Mouse (Mus musculus) MEL (cell line): ENCODE results near the gene Heatr5a. TPM values are rescaled to one million over a fixed set of nuclear protein-coding genes. Genes with fewer than 3 reads are reported as not detected.

Source experiments
- DNase-seq: peaks from one replicate; pipeline ENCODE4 v3.0.0; 2011; ENCODE audit warnings: low read depth, low spot score
- H3K27ac ChIP-seq: 2 replicates; pipeline ENCODE4 v1.5.1; 2012; ENCODE audit warnings: low read depth, mild to moderate bottlenecking, control low read depth, low read length, moderate library complexity; ENCODE audit not compliant: control insufficient read depth
- H3K27me3 ChIP-seq, 2 experiments: fragments of 150-350 bp in 1 of 2; sonication (generic) in 1 of 2; 2 replicates each; pipeline ENCODE4 v1.6.1; 2012; ENCODE audit warnings: low read length in 2 of 2, mild to moderate bottlenecking in 2 of 2, improper control_type of control experiment in 1 of 2, moderate library complexity in 1 of 2; ENCODE audit not compliant: insufficient read depth in 2 of 2, control insufficient read depth in 1 of 2
- H3K36me3 ChIP-seq, 2 experiments: 2 replicates each; pipeline ENCODE4 v1.6.1; 2012 to 2014; ENCODE audit warnings: low read length in 2 of 2, improper control_type of control experiment in 1 of 2, inconsistent platforms in 1 of 2, mild to moderate bottlenecking in 1 of 2; ENCODE audit not compliant: insufficient read depth in 2 of 2, control insufficient read depth in 1 of 2
- H3K4me1 ChIP-seq, 2 experiments: fragments of 150-350 bp in 1 of 2; sonication (generic) in 1 of 2; 2 replicates each; pipeline ENCODE4 v1.6.1; 2012; ENCODE audit warnings: low read length in 2 of 2, improper control_type of control experiment in 1 of 2, mild to moderate bottlenecking in 1 of 2; ENCODE audit not compliant: insufficient read depth in 2 of 2, control insufficient read depth in 1 of 2
- H3K4me3 ChIP-seq, 2 experiments: fragments of 150-350 bp in 1 of 2; sonication (generic) in 1 of 2; 2 replicates each; pipeline ENCODE4 v1.5.1; 2012; ENCODE audit warnings: low read depth in 2 of 2, low read length in 2 of 2, mild to moderate bottlenecking in 2 of 2, moderate library complexity in 2 of 2, control low read depth in 1 of 2, improper control_type of control experiment in 1 of 2; ENCODE audit not compliant: control insufficient read depth in 1 of 2, insufficient read depth in 1 of 2
- H3K79me2 ChIP-seq: 2 replicates; pipeline ENCODE4 v1.6.1; 2012; ENCODE audit warnings: mild to moderate bottlenecking, low read length, moderate library complexity; ENCODE audit not compliant: control insufficient read depth, poor library complexity, insufficient read depth
- H3K9ac ChIP-seq: 2 replicates; pipeline ENCODE4 v1.6.1; 2012; ENCODE audit warnings: low read depth, mild to moderate bottlenecking, control low read depth, low read length, moderate library complexity; ENCODE audit not compliant: control insufficient read depth, poor library complexity, severe bottlenecking
- H3K9me3 ChIP-seq: fragments of 150-350 bp; sonication (generic); replicated peaks from 2 replicates; pipeline ENCODE4 v1.6.1; 2012; ENCODE audit warnings: mild to moderate bottlenecking, low read length, improper control_type of control experiment, moderate library complexity; ENCODE audit not compliant: insufficient read depth
- CHD2 ChIP-seq: IDR thresholded peaks from 2 replicates; pipeline ENCODE4 v1.6.1; 2011; ENCODE audit warnings: low read length, improper control_type of control experiment
- CTCF ChIP-seq, 3 experiments: IDR thresholded peaks in 2 of 3; conservative IDR thresholded peaks in 1 of 3; 2 replicates each; pipeline ENCODE4 v1.5.1; 2011 to 2012; ENCODE audit warnings: low read length in 3 of 3, low read depth in 2 of 3, mild to moderate bottlenecking in 2 of 3, improper control_type of control experiment in 1 of 3, inconsistent platforms in 1 of 3, mixed read lengths in 1 of 3, moderate library complexity in 1 of 3; ENCODE audit not compliant: control insufficient read depth in 1 of 3, insufficient read depth in 1 of 3, poor library complexity in 1 of 3, severe bottlenecking in 1 of 3
- ELF1 ChIP-seq: IDR thresholded peaks from 2 replicates; pipeline ENCODE4 v1.6.1; 2014; ENCODE audit warnings: low read depth, mild to moderate bottlenecking, inconsistent platforms, low read length, improper control_type of control experiment, moderate library complexity
- EP300 ChIP-seq, 2 experiments: IDR thresholded peaks; 2 replicates each; pipeline ENCODE4 v1.6.1; 2011; ENCODE audit warnings: improper control_type of control experiment in 2 of 2, low read length in 2 of 2, low read depth in 1 of 2, mild to moderate bottlenecking in 1 of 2
- GABPA ChIP-seq: IDR thresholded peaks from 2 replicates; pipeline ENCODE4 v1.6.1; 2012; ENCODE audit warnings: low read depth, mild to moderate bottlenecking, inconsistent platforms, low read length, improper control_type of control experiment, moderate library complexity
- GATA1 ChIP-seq: IDR thresholded peaks from 2 replicates; pipeline ENCODE4 v1.6.1; 2011; ENCODE audit warnings: low read depth, low read length, improper control_type of control experiment
- HCFC1 ChIP-seq: IDR thresholded peaks from 2 replicates; pipeline ENCODE4 v1.6.1; 2012; ENCODE audit warnings: low read depth, mild to moderate bottlenecking, inconsistent platforms, low read length, improper control_type of control experiment, moderate library complexity
- JUND ChIP-seq: IDR thresholded peaks from 2 replicates; pipeline ENCODE4 v1.6.1; 2011; ENCODE audit warnings: low read depth, mild to moderate bottlenecking, improper control_type of control experiment, low read length
- KAT2A ChIP-seq: conservative IDR thresholded peaks from 2 replicates; pipeline ENCODE4 v1.6.1; 2012; ENCODE audit warnings: low read depth, low read length, improper control_type of control experiment, inconsistent platforms
- MAFK ChIP-seq: IDR thresholded peaks from 2 replicates; pipeline ENCODE4 v1.6.1; 2011; ENCODE audit warnings: low read depth, mild to moderate bottlenecking, low read length, improper control_type of control experiment, borderline replicate concordance
- MAX ChIP-seq: IDR thresholded peaks from 2 replicates; pipeline ENCODE4 v1.6.1; 2011; ENCODE audit warnings: low read length, improper control_type of control experiment
- MYB ChIP-seq: IDR thresholded peaks from 2 replicates; pipeline ENCODE4 v1.6.1; 2011; ENCODE audit warnings: mild to moderate bottlenecking, low read depth, low read length, improper control_type of control experiment
- MYC ChIP-seq: IDR thresholded peaks from 2 replicates; pipeline ENCODE4 v1.6.1; 2011; ENCODE audit warnings: low read depth, mild to moderate bottlenecking, low read length, improper control_type of control experiment, moderate library complexity
- NRF1 ChIP-seq: IDR thresholded peaks from 2 replicates; pipeline ENCODE4 v1.6.1; 2014; ENCODE audit warnings: low read depth, mild to moderate bottlenecking, inconsistent platforms, low read length, improper control_type of control experiment, moderate library complexity; ENCODE audit not compliant: poor library complexity, insufficient read depth, severe bottlenecking
- SIN3A ChIP-seq: IDR thresholded peaks from 2 replicates; pipeline ENCODE4 v1.6.1; 2012; ENCODE audit warnings: low read length, improper control_type of control experiment, inconsistent platforms
- SMC3 ChIP-seq: IDR thresholded peaks from 2 replicates; pipeline ENCODE4 v1.6.1; 2011; ENCODE audit warnings: low read depth, low read length, improper control_type of control experiment
- TAL1 ChIP-seq: IDR thresholded peaks from 2 replicates; pipeline ENCODE4 v1.6.1; 2012; ENCODE audit warnings: mild to moderate bottlenecking, inconsistent platforms, low read length, moderate library complexity, mixed read lengths
- TBP ChIP-seq: IDR thresholded peaks from 2 replicates; pipeline ENCODE4 v1.8.0; 2011; ENCODE audit warnings: low read depth, low read length, improper control_type of control experiment
- TCF12 ChIP-seq: IDR thresholded peaks from 2 replicates; pipeline ENCODE4 v1.6.1; 2014; ENCODE audit warnings: low read depth, mild to moderate bottlenecking, inconsistent platforms, low read length, improper control_type of control experiment, moderate library complexity
- UBTF ChIP-seq: IDR thresholded peaks from 2 replicates; pipeline ENCODE4 v1.6.1; 2012; ENCODE audit warnings: low read depth, mild to moderate bottlenecking, inconsistent platforms, low read length, improper control_type of control experiment, moderate library complexity, borderline replicate concordance; ENCODE audit not compliant: insufficient read depth
- USF1 ChIP-seq: IDR thresholded peaks from 2 replicates; pipeline ENCODE4 v1.6.1; 2014; ENCODE audit warnings: low read depth, mild to moderate bottlenecking, inconsistent platforms, low read length, improper control_type of control experiment, moderate library complexity
- USF2 ChIP-seq, 2 experiments: IDR thresholded peaks; 2 replicates each; pipeline ENCODE4 v1.6.1; 2011 to 2012; ENCODE audit warnings: improper control_type of control experiment in 2 of 2, low read length in 2 of 2, borderline replicate concordance in 1 of 2, inconsistent platforms in 1 of 2, low read depth in 1 of 2, mild to moderate bottlenecking in 1 of 2; ENCODE audit not compliant: insufficient read depth in 1 of 2
- ZKSCAN1 ChIP-seq: IDR thresholded peaks from 2 replicates; pipeline ENCODE4 v1.6.1; 2012; ENCODE audit warnings: low read depth, mild to moderate bottlenecking, inconsistent platforms, low read length, improper control_type of control experiment, moderate library complexity
- ZMIZ1 ChIP-seq: IDR thresholded peaks from 2 replicates; pipeline ENCODE4 v1.6.1; 2012; ENCODE audit warnings: low read depth, mild to moderate bottlenecking, inconsistent platforms, low read length, improper control_type of control experiment, moderate library complexity
- ZNF384 ChIP-seq: IDR thresholded peaks from 2 replicates; pipeline ENCODE4 v1.6.1; 2012; ENCODE audit warnings: low read depth, mild to moderate bottlenecking, inconsistent platforms, low read length, improper control_type of control experiment
- polyA plus RNA-seq, 2 experiments: library from polyadenylated mRNA; stranded (reverse) in 1 of 2; unstranded in 1 of 2; fragments of >175 nt in 1 of 2; fragments of >200 nt in 1 of 2; gene quantifications; 2 replicates each; pipeline versions ENCODE4 v1.2.1 to v1.2.4; 2012; ENCODE audit warnings: low replicate concordance in 2 of 2, low read depth in 1 of 2; ENCODE audit not compliant: insufficient read length in 2 of 2, insufficient read depth in 1 of 2, missing spikeins in 1 of 2
- total RNA-seq: library from RNA; depleted of rRNA; stranded (reverse); fragments of 300-350 nt; gene quantifications from 2 replicates; pipeline ENCODE4 v1.2.3, GENCODE M21; 2012

Gene Heatr5a
- total and polyA plus RNA-seq, 3 experiments = 41.2 to 70.5 (median 70.4) TPM

DNA sequence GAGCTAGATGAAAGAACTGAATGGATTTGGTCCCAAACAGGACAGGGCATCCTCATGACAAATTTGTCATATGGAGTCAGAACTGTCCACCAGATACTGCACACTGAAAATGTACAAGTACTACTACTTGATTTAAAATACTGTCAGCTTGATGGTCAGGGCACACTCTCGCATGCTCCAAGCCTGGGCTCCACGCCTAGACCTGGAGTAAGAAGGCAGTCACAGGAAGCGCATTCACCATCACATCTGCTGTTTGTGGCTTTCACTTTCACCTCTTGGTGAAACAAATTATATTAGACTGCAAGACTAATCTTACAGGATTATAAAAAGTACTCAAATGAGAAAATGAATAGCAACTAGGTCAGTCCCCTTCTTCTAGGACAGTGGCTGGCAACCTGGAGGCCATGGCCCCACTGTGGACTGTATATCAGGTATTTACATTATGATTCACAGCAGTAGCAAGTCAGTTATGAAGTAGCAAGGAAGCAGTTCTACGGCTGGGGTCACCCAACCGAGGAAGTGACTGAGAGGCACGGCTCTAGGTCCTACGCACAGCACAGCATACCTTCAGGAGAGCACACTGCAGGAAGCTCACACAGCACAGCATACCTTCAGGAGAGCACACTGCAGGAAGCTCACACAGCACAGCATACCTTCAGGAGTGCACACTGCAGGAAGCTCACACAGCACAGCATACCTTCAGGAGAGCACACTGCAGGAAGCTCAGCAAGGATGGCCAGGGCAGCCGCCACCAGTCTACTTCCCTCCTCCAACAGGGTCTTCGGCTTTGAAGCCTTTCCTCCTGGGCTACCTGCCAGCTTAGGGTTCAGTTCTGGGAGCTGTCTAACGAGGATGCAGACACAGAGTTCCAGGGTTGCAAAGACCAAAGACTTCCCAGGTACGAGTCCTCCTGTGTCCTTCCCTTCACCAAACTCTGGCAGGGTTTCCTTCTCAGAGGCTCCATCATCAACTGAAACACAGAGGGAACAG lies 83.5 kb downstream of the Heatr5a start:
- Histone ChIP-seq H3K9ac (no peak overlapping the region), H3K27me3 (no peaks in the 10 kb centered on the region), H3K36me3 (peaks cover 0 to 20% of the 10 kb centered on the region in 2 experiments; a peak in 2 of 4 replicates), H3K79me2 (no peaks in the 10 kb centered on the region), H3K27ac (no peak overlapping the region), H3K9me3 (no peaks in the 10 kb centered on the region), H3K4me1 (no peaks in the 10 kb centered on the region), H3K4me3 (no peak overlapping the region)
- DNase-seq = no peak
- TF ChIP-seq MYC = no peak
- TF ChIP-seq NRF1 = no peak
- TF ChIP-seq GABPA = no peak
- TF ChIP-seq SIN3A = no peak
- no peak for TF ChIP-seq JUND
- no peak for TF ChIP-seq ELF1
- no peak for TF ChIP-seq GATA1
- TF ChIP-seq ZNF384 = no peak
- no peak for TF ChIP-seq MAFK
- TF ChIP-seq USF1 = no peak
- TF ChIP-seq UBTF = no peak
- no peak for TF ChIP-seq CHD2
- TF ChIP-seq TAL1 = no peak
- TF ChIP-seq MYB = no peak
- TF ChIP-seq TBP = no peak
- no peak for TF ChIP-seq USF2 (IDR thresholded peaks at IDR 0.05; ENCODE audit: borderline replicate concordance in 1 of 2, insufficient read depth in 1 of 2, low read depth in 1 of 2, low read length in 2 of 2)
- TF ChIP-seq KAT2A = no peak
- no peak for TF ChIP-seq ZKSCAN1
- TF ChIP-seq MAX = no peak

GRCm38 (mm10) chr12:51886369-51886768 lies 84.8 kb downstream of the Heatr5a start:
- no peak for DNase-seq
- TF ChIP-seq CTCF (IDR thresholded peaks at IDR 0.05 in 2 of 3, conservative IDR thresholded peaks at IDR 0.05 in 1 of 3; ENCODE audit: control insufficient read depth in 1 of 3, insufficient read depth in 1 of 3, low read depth in 2 of 3, low read length in 3 of 3, poor library complexity in 1 of 3, severe bottlenecking in 1 of 3) (no peak), HCFC1 (no peak), TCF12 (no peak), EP300 (IDR thresholded peaks at IDR 0.05; ENCODE audit: low read depth in 1 of 2, low read length in 2 of 2) (no peak), ZMIZ1 (no peak), SMC3 (no peak), GATA1 (no peak), MAFK (no peak)
- Histone ChIP-seq H3K27ac (no peak overlapping the region), H3K9me3 (no peaks in the 10 kb centered on the region), H3K27me3 (no peaks in the 10 kb centered on the region), H3K4me1 (no peaks in the 10 kb centered on the region), H3K9ac (no peak overlapping the region), H3K36me3 (peaks cover 0 to 17% of the 10 kb centered on the region in 2 experiments; a peak in 2 of 4 replicates), H3K79me2 (no peaks in the 10 kb centered on the region), H3K4me3 (no peak overlapping the region)
